28 mouse cellular contexts compared by ENCODE assay signal in the genomic region with DNA sequence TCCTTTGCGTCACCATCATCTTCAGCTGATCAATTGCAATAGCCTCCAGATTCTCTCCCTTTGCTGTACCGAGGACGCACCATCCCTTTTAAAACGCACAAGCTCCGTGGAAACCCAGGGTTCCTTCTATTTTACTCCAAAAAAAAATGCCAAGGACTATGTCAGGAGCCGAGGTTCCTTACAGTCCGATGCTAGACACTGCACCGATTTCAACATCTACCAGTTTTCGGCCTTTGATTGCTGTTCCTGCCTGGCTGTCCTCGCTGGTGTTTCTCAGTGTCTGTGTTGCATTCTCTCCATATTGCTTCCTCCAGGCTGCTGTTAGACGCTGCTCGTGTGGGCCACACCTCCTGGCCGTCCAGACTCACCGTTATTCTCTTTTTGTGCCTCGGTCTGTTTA.
"Had no signal": no experiment of that assay in that cellular context is flagged by ENCODE, and none has a peak within 500 bp of the region (broad histone marks: within the 10 kb centered on the region; RNA-seq: fewer than 3 reads in every experiment).

No protein-coding gene starts in this region.

- DNase-seq: cerebellum, adult 18-20 months; cerebellum, adult 2 months; cerebellum, adult 8-10 months; cerebellum, adult 9-10 months; cerebellum, adult 9-11 months; cerebellum, postnatal 10 days; cerebellum, postnatal 14 days; cerebellum, postnatal 25 days; cerebellum, postnatal 36 days; embryo, embryonic 11 days; forebrain, postnatal 0 days; gastrocnemius, adult 2 months; gastrocnemius, postnatal 10 days; gastrocnemius, postnatal 14 days; gastrocnemius, postnatal 25 days; gastrocnemius, postnatal 36 days; heart, adult 18-20 months; heart, adult 2 months had no signal

- H3K9ac ChIP-seq: embryonic facial prominence, embryonic 12.5 days; embryonic facial prominence, embryonic 13.5 days; embryonic facial prominence, embryonic 15.5 days; forebrain, embryonic 13.5 days; forebrain, embryonic 15.5 days; forebrain, postnatal 0 days had no signal

- H3K27ac ChIP-seq: embryonic facial prominence, embryonic 10.5 days; embryonic facial prominence, embryonic 12.5 days; embryonic facial prominence, embryonic 13.5 days; embryonic facial prominence, embryonic 15.5 days; forebrain, embryonic 10.5 days; forebrain, embryonic 13.5 days; forebrain, embryonic 15.5 days; gastrocnemius, adult 2 months; heart, adult 2 months had no signal

- H3K27me3 ChIP-seq: embryonic facial prominence, embryonic 12.5 days; embryonic facial prominence, embryonic 13.5 days; embryonic facial prominence, embryonic 15.5 days; forebrain, embryonic 13.5 days; forebrain, embryonic 15.5 days had no signal

- H3K9me3 ChIP-seq: embryonic facial prominence, embryonic 10.5 days; embryonic facial prominence, embryonic 12.5 days; embryonic facial prominence, embryonic 13.5 days; embryonic facial prominence, embryonic 15.5 days; forebrain, embryonic 13.5 days; forebrain, embryonic 15.5 days had no signal

- H3K4me3 ChIP-seq: embryonic facial prominence, embryonic 10.5 days; embryonic facial prominence, embryonic 12.5 days; embryonic facial prominence, embryonic 13.5 days; embryonic facial prominence, embryonic 15.5 days; erythroblast, embryonic 14.5 days; forebrain, embryonic 10.5 days; forebrain, embryonic 13.5 days; forebrain, embryonic 15.5 days; gastrocnemius, adult 2 months; heart, adult 2 months had no signal

- H3K36me3 ChIP-seq: embryonic facial prominence, embryonic 12.5 days had no signal

- H3K4me2 ChIP-seq: embryonic facial prominence, embryonic 12.5 days; embryonic facial prominence, embryonic 13.5 days; embryonic facial prominence, embryonic 15.5 days; forebrain, embryonic 13.5 days; forebrain, embryonic 15.5 days had no signal

- H3K4me1 ChIP-seq: embryonic facial prominence, embryonic 10.5 days; embryonic facial prominence, embryonic 12.5 days; embryonic facial prominence, embryonic 13.5 days; embryonic facial prominence, embryonic 15.5 days; forebrain, embryonic 10.5 days; forebrain, embryonic 13.5 days; forebrain, embryonic 15.5 days had no signal

- ATAC-seq: forebrain, embryonic 13.5 days; forebrain, embryonic 14.5 days; forebrain, embryonic 15.5 days; forebrain, embryonic 16.5 days; forebrain, postnatal 0 days had no signal
